Mouse (Mus musculus) myocyte (in vitro differentiated cells): ENCODE results near the gene Lypd1.

Experiments
- E2F4 ChIP-seq: IDR thresholded peaks from one replicate; pipeline ENCODE4 v1.6.1; 2011; ENCODE audit warnings: mild to moderate bottlenecking, control low read depth, moderate library complexity; ENCODE audit not compliant: insufficient read depth
- MYOD1 ChIP-seq, 3 experiments: IDR thresholded peaks; one replicate each; pipeline ENCODE4 v1.6.1; 2011; ENCODE audit warnings: control low read depth in 2 of 3, low read depth in 2 of 3, mild to moderate bottlenecking in 2 of 3, moderate library complexity in 1 of 3; ENCODE audit not compliant: insufficient read length in 2 of 3, control insufficient read depth in 1 of 3
- MYOG ChIP-seq, 3 experiments: IDR thresholded peaks; one replicate each; pipeline ENCODE4 v1.6.1; 2011; ENCODE audit warnings: control low read depth in 2 of 3, low read depth in 2 of 3, mild to moderate bottlenecking in 2 of 3; ENCODE audit not compliant: insufficient read length in 2 of 3, control insufficient read depth in 1 of 3, insufficient read depth in 1 of 3
- POLR2A ChIP-seq: IDR thresholded peaks from one replicate; pipeline ENCODE4 v1.6.1; 2011; ENCODE audit warnings: low read depth, mild to moderate bottlenecking, control low read depth, moderate library complexity; ENCODE audit not compliant: insufficient read length
- SRF ChIP-seq: IDR thresholded peaks from one replicate; pipeline ENCODE4 v1.6.1; 2011; ENCODE audit warnings: low read depth; ENCODE audit not compliant: control insufficient read depth, insufficient read length
- TCF12 ChIP-seq: IDR thresholded peaks from one replicate; pipeline ENCODE4 v1.6.1; 2011; ENCODE audit warnings: mild to moderate bottlenecking, control low read depth; ENCODE audit not compliant: poor library complexity, insufficient read depth, severe bottlenecking
- TCF3 ChIP-seq: IDR thresholded peaks from one replicate; pipeline ENCODE4 v1.6.1; 2011; ENCODE audit warnings: low read depth, control low read depth; ENCODE audit not compliant: insufficient read length

DNA sequence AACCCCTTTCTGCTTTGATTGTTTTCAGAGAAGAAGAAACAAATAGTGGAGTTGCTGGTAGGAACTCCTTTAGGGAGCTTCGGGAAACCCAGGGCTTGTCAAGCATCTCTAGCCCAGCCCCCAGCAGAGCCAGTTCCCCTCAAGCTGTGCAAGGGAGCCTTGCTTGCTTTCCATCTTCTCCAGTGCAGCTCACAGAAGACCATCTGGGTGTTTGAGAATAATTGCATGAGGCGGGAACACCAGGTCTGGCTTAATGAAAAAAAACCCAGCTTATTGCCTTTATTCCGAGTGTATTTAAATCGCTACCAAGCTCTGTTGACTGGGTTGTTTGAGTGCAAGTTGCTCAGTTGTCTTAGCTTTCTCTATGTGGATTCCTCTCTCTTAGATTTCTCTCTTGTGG is 89.3 kb downstream of the Lypd1 start:
- TF ChIP-seq POLR2A (no peak), MYOD1 (IDR thresholded peaks at IDR 0.05; ENCODE audit: control insufficient read depth in 1 of 3, insufficient read length in 2 of 3, low read depth in 2 of 3) (no peak), E2F4 (no peak), SRF (no peak), MYOG (IDR thresholded peaks at IDR 0.05; ENCODE audit: control insufficient read depth in 1 of 3, insufficient read depth in 1 of 3, insufficient read length in 2 of 3, low read depth in 2 of 3) (no peak), TCF12 (no peak), TCF3 (no peak)
